Mouse (Mus musculus) heart, adult 2 months (tissue): ENCODE data around the gene Egflam. TPM values are rescaled to one million over a fixed set of nuclear protein-coding genes. Genes with fewer than 3 reads are reported as not detected.

Experiments used
- DNase-seq, 2 experiments: peaks; one replicate each; pipeline ENCODE4 v3.0.0; 2021
- H3K27ac ChIP-seq: fragments of 200-600 bp; 2 replicates; pipeline ENCODE4 v1.8.1; 2022
- H3K27me3 ChIP-seq: fragments of 200-500 bp; 2 replicates; pipeline ENCODE4 v1.6.1; 2012; ENCODE audit warnings: mild to moderate bottlenecking, low read length, inconsistent platforms, mixed read lengths; ENCODE audit not compliant: control insufficient read depth, insufficient read depth
- H3K36me3 ChIP-seq: fragments of 200-500 bp; 2 replicates; pipeline ENCODE4 v1.6.1; 2012; ENCODE audit warnings: low read length, inconsistent platforms; ENCODE audit not compliant: control insufficient read depth, insufficient read depth
- H3K4me1 ChIP-seq: fragments of 200-500 bp; 2 replicates; pipeline ENCODE4 v1.6.1; 2011; ENCODE audit warnings: low read length; ENCODE audit not compliant: control insufficient read depth, insufficient read depth
- H3K4me3 ChIP-seq: fragments of 200-600 bp; 2 replicates; pipeline ENCODE4 v1.8.1; 2022
- H3K79me2 ChIP-seq: fragments of 200-500 bp; replicated peaks from 2 replicates; pipeline ENCODE4 v1.6.1; 2012; ENCODE audit warnings: mild to moderate bottlenecking, inconsistent platforms, low read length, moderate library complexity, mixed read lengths; ENCODE audit not compliant: control insufficient read depth, insufficient read depth
- H3K9ac ChIP-seq: fragments of 200-500 bp; 2 replicates; pipeline ENCODE4 v1.6.1; 2012; ENCODE audit warnings: low read depth, mild to moderate bottlenecking, control low read depth, inconsistent platforms, low read length, mixed read lengths
- CTCF ChIP-seq: fragments of 200-600 bp; IDR thresholded peaks from 2 replicates; pipeline ENCODE4 v1.8.1; 2022; ENCODE audit warnings: antibody characterized with exemption, mild to moderate bottlenecking, moderate library complexity
- EP300 ChIP-seq: fragments of 200-500 bp; IDR thresholded peaks from 2 replicates; pipeline ENCODE4 v1.6.1; 2011; ENCODE audit warnings: low read depth, low read length, control low read depth; ENCODE audit not compliant: insufficient read depth
- POLR2A ChIP-seq: fragments of 200-500 bp; IDR thresholded peaks from 2 replicates; pipeline ENCODE4 v1.6.1; 2011; ENCODE audit warnings: mild to moderate bottlenecking, low read depth, low read length, control low read depth; ENCODE audit not compliant: insufficient read depth
- WGBS: fragments of 180-500 bp; shearing (Covaris S2); methylation state at CpG from one replicate; pipeline ENCODE4 v1.1.7; 2018; 5-methylcytosine and 5-hydroxymethylcytosine counted together
- intact Hi-C: fragments of 180-260 bp; cut with DNase I; formaldehyde crosslinking; loops from one replicate; pipeline ENCODE4 v1.15.1; 2025
- polyA plus RNA-seq: library from polyadenylated mRNA; depleted of rRNA; stranded (reverse); fragments of >200 nt; gene quantifications from 2 replicates; pipeline ENCODE4 v1.2.3, GENCODE M21; 2012
- total RNA-seq, 2 experiments: library from RNA; stranded (reverse); gene quantifications; 2 replicates each; pipeline ENCODE4 v1.2.3; 2021

The Egflam gene
- total and polyA plus RNA-seq, 3 experiments = 7.1 to 12.0 (median 8.2) TPM

- intact Hi-C loops = loop anchor here (5.0 kb wide), 1 partner anchor 52 kb away; no protein-coding TSS in a partner anchor
- Histone ChIP-seq H3K79me2 (no peaks in the 10 kb centered on the region), H3K4me3 (no peak overlapping the region), H3K9ac (no peak overlapping the region), H3K27ac (no peak overlapping the region), H3K36me3 (no peaks in the 10 kb centered on the region), H3K4me1 (no peaks in the 10 kb centered on the region), H3K27me3 (no peaks in the 10 kb centered on the region)
- no peak for DNase-seq
- 89% methylated on average over 1 of the region's 1 CpGs for WGBS
- TF ChIP-seq POLR2A (no peak), EP300 (no peak), CTCF (no peak)
Measured at GRCm38 (mm10) chr15:7299892-7300291, 98.3 kb downstream of the Egflam start.

GRCm38 (mm10) chr15:7295199-7295598 is 103.0 kb downstream of the Egflam start:
- 93% methylated on average over 1 of the region's 1 CpGs for WGBS

GRCm38 (mm10) chr15:7292854-7293253 is 105.3 kb downstream of the Egflam start:
- Histone ChIP-seq H3K36me3 (no peaks in the 10 kb centered on the region), H3K27ac (no peak overlapping the region), H3K9ac (no peak overlapping the region), H3K4me3 (no peak overlapping the region), H3K4me1 (no peaks in the 10 kb centered on the region), H3K79me2 (no peaks in the 10 kb centered on the region), H3K27me3 (no peaks in the 10 kb centered on the region)
- intact Hi-C loops = no loop called here
- DNase-seq = no peak
- no peak for TF ChIP-seq EP300
- TF ChIP-seq CTCF = no peak
- TF ChIP-seq POLR2A = no peak

More at GRCm38 (mm10) chr15:7295199-7295598, 103.0 kb downstream of the Egflam start:
- Histone ChIP-seq H3K36me3 (no peaks in the 10 kb centered on the region), H3K4me1 (no peaks in the 10 kb centered on the region), H3K27ac (no peak overlapping the region), H3K27me3 (no peaks in the 10 kb centered on the region), H3K9ac (no peak overlapping the region), H3K79me2 (no peaks in the 10 kb centered on the region), H3K4me3 (no peak overlapping the region)
- intact Hi-C loops = no loop called here
- DNase-seq = no peak
- no peak for TF ChIP-seq POLR2A

DNA sequence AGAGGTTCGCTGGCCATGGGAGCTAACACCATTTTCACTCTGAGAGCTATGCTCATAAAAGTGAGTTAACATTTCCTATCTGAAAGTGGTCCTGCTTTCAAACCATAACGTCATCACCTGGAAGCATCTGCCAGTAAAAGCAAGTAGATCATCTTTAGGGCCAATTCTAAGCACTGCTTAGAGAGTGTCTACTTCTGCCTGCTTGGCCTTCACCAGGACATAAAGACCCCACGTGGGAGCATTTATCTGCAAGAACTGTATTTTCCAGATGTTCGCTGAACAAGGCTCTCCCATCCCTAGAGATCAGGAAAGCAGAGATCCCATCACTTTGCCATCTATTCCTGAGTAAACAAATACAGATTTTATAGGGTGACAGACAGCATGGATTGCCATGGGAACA is 108.2 kb downstream of the Egflam start:
- Histone ChIP-seq H3K79me2 (no peaks in the 10 kb centered on the region), H3K4me1 (no peaks in the 10 kb centered on the region), H3K4me3 (no peak overlapping the region), H3K9ac (no peak overlapping the region), H3K27me3 (no peaks in the 10 kb centered on the region), H3K36me3 (no peaks in the 10 kb centered on the region), H3K27ac (peak overlapping the region; percentile 43)
- intact Hi-C loops = no loop called here
- 71% methylated on average over 4 of the region's 4 CpGs for WGBS
- no peak for DNase-seq
- no peak for TF ChIP-seq CTCF
- TF ChIP-seq POLR2A = no peak
- TF ChIP-seq EP300 = no peak

DNA sequence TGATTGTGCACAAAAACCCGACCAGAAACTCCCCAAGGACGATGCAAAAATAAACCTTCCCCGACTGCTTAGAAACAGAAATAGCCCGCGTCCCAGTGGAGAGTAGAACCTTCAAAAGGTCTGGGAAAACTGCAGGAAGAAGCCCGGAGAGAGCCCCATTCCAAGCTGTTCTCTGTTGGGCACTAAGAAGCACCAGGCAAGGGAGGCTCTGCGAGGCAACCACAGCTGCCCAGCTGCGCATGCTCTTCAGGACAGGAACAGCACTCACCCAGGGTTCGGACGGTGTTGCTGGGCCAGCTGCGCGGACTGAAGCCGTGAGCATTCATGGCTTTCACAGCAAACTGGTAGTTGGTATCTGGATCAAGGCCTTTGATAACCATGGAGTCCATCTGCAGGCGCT is 108.7 kb downstream of the Egflam start:
- H3K4me3 ChIP-seq = no peak overlapping the region
- intact Hi-C loops = no loop called here
- H3K27ac ChIP-seq = peak overlapping the region; percentile 43
- H3K36me3 ChIP-seq = no peaks in the 10 kb centered on the region
- peak; percentile 21 to 25 for DNase-seq
- H3K9ac ChIP-seq = no peak overlapping the region
- H3K27me3 ChIP-seq = no peaks in the 10 kb centered on the region
- WGBS = 32% methylated on average over 14 of the region's 14 CpGs
- no peaks in the 10 kb centered on the region for H3K4me1 ChIP-seq
- TF ChIP-seq POLR2A = no peak
- no peak for TF ChIP-seq EP300
- TF ChIP-seq CTCF = no peak
- no peaks in the 10 kb centered on the region for H3K79me2 ChIP-seq

DNA sequence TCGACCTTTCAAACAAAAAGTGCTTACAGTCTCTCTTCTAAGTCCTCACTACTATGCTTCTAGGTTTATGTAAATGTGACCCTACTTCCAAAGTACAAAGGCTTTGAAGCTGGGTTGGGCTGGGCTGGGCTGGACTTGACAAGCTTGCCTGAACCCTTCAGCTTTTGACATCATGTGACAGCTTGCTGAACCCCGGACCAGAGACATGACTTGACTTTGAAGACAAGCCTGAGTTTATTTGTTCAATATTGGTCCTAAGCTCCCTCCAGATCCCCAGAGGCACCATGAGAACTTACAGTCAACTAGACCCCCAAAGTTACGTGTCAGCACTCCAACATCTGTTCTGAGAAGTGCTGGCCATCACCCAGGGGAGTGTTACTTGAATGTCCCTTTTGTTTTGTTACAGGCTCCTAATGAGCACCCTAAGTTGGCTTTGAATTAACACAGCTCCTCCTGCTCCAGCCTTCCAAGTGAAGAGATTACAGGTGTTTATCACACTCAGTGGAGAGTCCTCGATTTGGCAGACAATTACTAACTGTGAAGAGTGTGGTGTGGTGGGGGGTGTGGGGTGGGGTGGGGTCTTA is 109.3 kb downstream of the Egflam start:
- no peak overlapping the region for H3K9ac ChIP-seq
- no peaks in the 10 kb centered on the region for H3K27me3 ChIP-seq
- H3K36me3 ChIP-seq = no peaks in the 10 kb centered on the region
- no peak overlapping the region for H3K27ac ChIP-seq
- peak; percentile 15 to 19 for DNase-seq
- no peak overlapping the region for H3K4me3 ChIP-seq
- no peaks in the 10 kb centered on the region for H3K79me2 ChIP-seq
- intact Hi-C loops = no loop called here
- TF ChIP-seq CTCF (no peak), EP300 (no peak), POLR2A (no peak)
- H3K4me1 ChIP-seq = no peaks in the 10 kb centered on the region
- 37% methylated on average over 4 of the region's 4 CpGs for WGBS
